Mouse (Mus musculus): ENCODE results near the gene Palld. TPM values are rescaled to one million over a fixed set of nuclear protein-coding genes. Genes with fewer than 3 reads are reported as not detected.

Gene Palld
- total RNA-seq, 2 experiments from 2014 or later, result 5.1 to 5.5 TPM

GRCm38 (mm10) chr8:61522132-61522531, 380.4 kb downstream of the Palld start:
- peak in 1 of 2 experiments; percentile 67 for DNase-seq (ENCODE audit: low spot score in 2 of 2)

GRCm38 (mm10) chr8:61517502-61518185, 384.8 kb downstream of the Palld start:
- no peak for DNase-seq (ENCODE audit: low spot score in 2 of 2)

GRCm38 (mm10) chr8:61516745-61517501, 385.6 kb downstream of the Palld start:
- DNase-seq (ENCODE audit: low spot score in 2 of 2), result no peak

GRCm38 (mm10) chr8:61515931-61516744, 386.4 kb downstream of the Palld start:
- DNase-seq (ENCODE audit: low spot score in 2 of 2), result peak; percentile 72 to 95

- peak in 1 of 2 experiments; percentile 18 for DNase-seq (ENCODE audit: low spot score in 2 of 2)
These were observed 387.2 kb downstream of the Palld start for GRCm38 (mm10) chr8:61515110-61515930.

- DNase-seq (ENCODE audit: low spot score in 2 of 2), result no peak
These were observed 400.2 kb downstream of the Palld start for GRCm38 (mm10) chr8:61502277-61502676.

- no peak for DNase-seq (ENCODE audit: low spot score in 2 of 2)
These were observed 401.6 kb downstream of the Palld start for GRCm38 (mm10) chr8:61500914-61501313.

- DNase-seq (ENCODE audit: low spot score in 2 of 2), result peak in 1 of 2 experiments; percentile 53
These were observed 403.5 kb downstream of the Palld start for GRCm38 (mm10) chr8:61499035-61499434.

GRCm38 (mm10) chr8:61497110-61497509, 405.4 kb downstream of the Palld start:
- DNase-seq (ENCODE audit: low spot score in 2 of 2), result no peak

GRCm38 (mm10) chr8:61488631-61489030, 413.9 kb downstream of the Palld start:
- DNase-seq (ENCODE audit: low spot score in 2 of 2), result no peak

GRCm38 (mm10) chr8:61487597-61488156, 414.8 kb downstream of the Palld start, which contains the start of gene Cbr4:
TSS of gene Cbr4 (plus strand) at chr8:61487734.
- DNase-seq (ENCODE audit: low spot score in 2 of 2), result peak; percentile 80 to 94

- DNase-seq (ENCODE audit: low spot score in 2 of 2), result no peak
These were observed 415.5 kb downstream of the Palld start for GRCm38 (mm10) chr8:61486923-61487529.

GRCm38 (mm10) chr8:61480260-61480967, 422.1 kb downstream of the Palld start:
- DNase-seq (ENCODE audit: low spot score in 2 of 2), result no peak

GRCm38 (mm10) chr8:61479506-61480214, 422.8 kb downstream of the Palld start:
- DNase-seq (ENCODE audit: low spot score in 2 of 2), result peak; percentile 20 to 77

GRCm38 (mm10) chr8:61478793-61479192, 423.7 kb downstream of the Palld start:
- no peak for DNase-seq (ENCODE audit: low spot score in 2 of 2)

GRCm38 (mm10) chr8:61478150-61478549, 424.3 kb downstream of the Palld start:
- DNase-seq (ENCODE audit: low spot score in 2 of 2), result no peak

GRCm38 (mm10) chr8:61476160-61476559, 426.3 kb downstream of the Palld start:
- no peak for DNase-seq (ENCODE audit: low spot score in 2 of 2)

GRCm38 (mm10) chr8:61475251-61475673, 427.2 kb downstream of the Palld start:
- DNase-seq (ENCODE audit: low spot score in 2 of 2), result no peak

- DNase-seq (ENCODE audit: low spot score in 2 of 2), result no peak
These were observed 432.3 kb downstream of the Palld start for GRCm38 (mm10) chr8:61470213-61470612.

Measured in layer of hippocampus, adult 18-20 months (tissue).